Mouse (Mus musculus) midbrain, embryonic 14.5 days (tissue): Measurements from ENCODE around the gene Snap47. TPM values are rescaled to one million over a fixed set of nuclear protein-coding genes. Genes with fewer than 3 reads are reported as not detected.

Experiments
- ATAC-seq: fragments of 200-750 bp; cut with Nextera tagmentation; 2 replicates; pipeline ENCODE4 v1.8.0; 2017; ENCODE audit warnings: moderate number of reproducible peaks, moderate library complexity; ENCODE audit not compliant: low FRiP score, low TSS enrichment
- DNase-seq: peaks from one replicate; pipeline ENCODE4 v3.0.0-alpha.2; 2015
- H3K27ac ChIP-seq: fragments of 300-500 bp; sonication (generic); replicated peaks from 2 replicates; pipeline ENCODE4 v1.5.1; 2014; ENCODE audit warnings: mild to moderate bottlenecking, low read depth, low read length, moderate library complexity
- H3K27me3 ChIP-seq: fragments of 300-500 bp; sonication (generic); 2 replicates; pipeline ENCODE4 v1.6.1; 2014; ENCODE audit warnings: low read length, control low read depth, mixed read lengths; ENCODE audit not compliant: control insufficient read depth, insufficient read depth
- H3K36me3 ChIP-seq: fragments of 300-500 bp; sonication (generic); 2 replicates; pipeline ENCODE4 v1.6.1; 2014; ENCODE audit warnings: low read length, control low read depth; ENCODE audit not compliant: control insufficient read depth, insufficient read depth
- H3K4me1 ChIP-seq: fragments of 300-500 bp; sonication (generic); 2 replicates; pipeline ENCODE4 v1.6.1; 2014; ENCODE audit warnings: mild to moderate bottlenecking, antibody characterized with exemption, low read length, control low read depth; ENCODE audit not compliant: control insufficient read depth, insufficient read depth
- H3K4me2 ChIP-seq: fragments of 300-500 bp; sonication (generic); 2 replicates; pipeline ENCODE4 v1.6.1; 2014; ENCODE audit warnings: mild to moderate bottlenecking, low read length, moderate library complexity
- H3K4me3 ChIP-seq: fragments of 300-500 bp; sonication (generic); replicated peaks from 2 replicates; pipeline ENCODE4 v1.5.1; 2014; ENCODE audit warnings: low read depth, low read length
- H3K9ac ChIP-seq: fragments of 300-500 bp; sonication (generic); replicated peaks from 2 replicates; pipeline ENCODE4 v1.6.1; 2014; ENCODE audit warnings: mild to moderate bottlenecking, low read length, moderate library complexity
- H3K9me3 ChIP-seq: fragments of 300-500 bp; sonication (generic); 2 replicates; pipeline ENCODE4 v1.6.1; 2016; ENCODE audit warnings: low read length, control low read depth, mixed read lengths; ENCODE audit not compliant: control insufficient read depth
- WGBS: fragments of 180-500 bp; shearing (Covaris S2); extraction: QIAGEN DNeasy Blood & Tissue Kit; methylation state at CpG from one replicate; pipeline ENCODE4 v1.1.7; 2014; 5-methylcytosine and 5-hydroxymethylcytosine counted together
- polyA plus RNA-seq: library from polyadenylated mRNA; unstranded; fragments of >200 nt; fragmentation: Nextera tagmentation; extraction: Ambion mirVana; gene quantifications from 2 replicates; pipeline ENCODE4 v1.2.1, GENCODE M21; 2014

Gene Snap47
- polyA plus RNA-seq, 1 experiment from 2014 or later, result 525 TPM

- Histone ChIP-seq H3K36me3 (peaks cover 51% of the 10 kb centered on the region), H3K27me3 (no peaks in the 10 kb centered on the region), H3K27ac (no peak overlapping the region), H3K4me1 (no peaks in the 10 kb centered on the region), H3K4me3 (no peak overlapping the region), H3K9ac (no peak overlapping the region), H3K9me3 (no peaks in the 10 kb centered on the region), H3K4me2 (no peak overlapping the region)
- ATAC-seq (no peak), DNase-seq (no peak)
- 88% methylated on average over 13 of the region's 13 CpGs for WGBS
These were observed 37.8 kb downstream of the Snap47 start for GRCm38 (mm10) chr11:59412999-59413863.

- H3K27me3 ChIP-seq, result no peaks in the 10 kb centered on the region
- no peak overlapping the region for H3K4me3 ChIP-seq
- 76% methylated on average over 6 of the region's 6 CpGs for whole genome bisulfite sequencing
- H3K4me2 ChIP-seq, result no peak overlapping the region
- no peaks in the 10 kb centered on the region for H3K9me3 ChIP-seq
- no peak overlapping the region for H3K9ac ChIP-seq
- no peak for DNase-seq
- no peak for ATAC-seq
- peaks cover 53% of the 10 kb centered on the region for H3K36me3 ChIP-seq
- H3K4me1 ChIP-seq, result no peaks in the 10 kb centered on the region
- H3K27ac ChIP-seq, result no peak overlapping the region
These were observed 38.9 kb downstream of the Snap47 start for GRCm38 (mm10) chr11:59412058-59412457.

GRCm38 (mm10) chr11:59410851-59411250, 40.1 kb downstream of the Snap47 start:
- WGBS, result 89% methylated on average over 2 of the region's 2 CpGs
- Histone ChIP-seq H3K27me3 (no peaks in the 10 kb centered on the region), H3K27ac (no peak overlapping the region), H3K36me3 (peaks cover 58% of the 10 kb centered on the region), H3K4me2 (no peak overlapping the region), H3K4me1 (no peaks in the 10 kb centered on the region), H3K4me3 (no peak overlapping the region), H3K9ac (no peak overlapping the region), H3K9me3 (no peaks in the 10 kb centered on the region)
- DNase-seq, result no peak
- no peak for ATAC-seq

- H3K4me2 ChIP-seq, result no peak overlapping the region
- no peaks in the 10 kb centered on the region for H3K27me3 ChIP-seq
- H3K36me3 ChIP-seq, result peaks cover 66% of the 10 kb centered on the region
- H3K27ac ChIP-seq, result no peak overlapping the region
- no peak overlapping the region for H3K4me3 ChIP-seq
- ATAC-seq, result no peak
- no peak overlapping the region for H3K9ac ChIP-seq
- H3K4me1 ChIP-seq, result no peaks in the 10 kb centered on the region
- no peak for DNase-seq
- no peaks in the 10 kb centered on the region for H3K9me3 ChIP-seq
- 89% methylated on average over 1 of the region's 1 CpGs for WGBS
These were observed 45.2 kb downstream of the Snap47 start for GRCm38 (mm10) chr11:59405761-59406160.

GRCm38 (mm10) chr11:59400876-59401275, 50.1 kb downstream of the Snap47 start:
- WGBS, result 85% methylated on average over 2 of the region's 2 CpGs
- DNase-seq (peak; percentile 6), ATAC-seq (no peak)

GRCm38 (mm10) chr11:59399830-59400229, 51.2 kb downstream of the Snap47 start:
- Histone ChIP-seq H3K4me2 (no peak overlapping the region), H3K36me3 (peaks cover 17% of the 10 kb centered on the region; the same call in 1 of the 2 replicates), H3K4me1 (no peaks in the 10 kb centered on the region), H3K4me3 (no peak overlapping the region), H3K9me3 (no peaks in the 10 kb centered on the region), H3K27ac (no peak overlapping the region), H3K9ac (no peak overlapping the region), H3K27me3 (no peaks in the 10 kb centered on the region)
- no peak for DNase-seq
- WGBS, result 86% methylated on average over 8 of the region's 8 CpGs
- no peak for ATAC-seq

More at GRCm38 (mm10) chr11:59400876-59401275, 50.1 kb downstream of the Snap47 start:
- Histone ChIP-seq H3K9ac (no peak overlapping the region), H3K36me3 (peaks cover 26% of the 10 kb centered on the region), H3K4me3 (no peak overlapping the region), H3K27ac (no peak overlapping the region), H3K27me3 (no peaks in the 10 kb centered on the region), H3K9me3 (no peaks in the 10 kb centered on the region), H3K4me2 (no peak overlapping the region), H3K4me1 (no peaks in the 10 kb centered on the region)

- H3K4me2 ChIP-seq, result no peak overlapping the region
- no peaks in the 10 kb centered on the region for H3K9me3 ChIP-seq
- H3K36me3 ChIP-seq, result peaks cover 4% of the 10 kb centered on the region; the same call in 1 of the 2 replicates
- no peaks in the 10 kb centered on the region for H3K27me3 ChIP-seq
- no peak overlapping the region for H3K27ac ChIP-seq
- ATAC-seq, result no peak
- no peak overlapping the region for H3K4me3 ChIP-seq
- no peak for DNase-seq
- H3K9ac ChIP-seq, result no peak overlapping the region
- H3K4me1 ChIP-seq, result no peaks in the 10 kb centered on the region
- 71% methylated on average over 22 of the region's 22 CpGs for WGBS
These were observed 53.2 kb downstream of the Snap47 start for GRCm38 (mm10) chr11:59397536-59398371.

GRCm38 (mm10) chr11:59394451-59394850, 56.5 kb downstream of the Snap47 start:
- Histone ChIP-seq H3K4me1 (peaks cover 3% of the 10 kb centered on the region; the same call in 1 of the 2 replicates), H3K36me3 (no peaks in the 10 kb centered on the region), H3K4me2 (no peak overlapping the region), H3K9ac (no peak overlapping the region), H3K27ac (no peak overlapping the region), H3K4me3 (no peak overlapping the region), H3K27me3 (no peaks in the 10 kb centered on the region), H3K9me3 (no peaks in the 10 kb centered on the region)
- DNase-seq, result no peak
- no peak for ATAC-seq
- WGBS, result 93% methylated on average over 5 of the region's 5 CpGs
